Mouse (Mus musculus) neural tube, embryonic 11.5 days (tissue): Measurements from ENCODE around the gene Glmp. TPM values are rescaled to one million over a fixed set of nuclear protein-coding genes. Genes with fewer than 3 reads are reported as not detected.
A peak's percentile ranks its signal among the peaks of the same experiment; 100 is the strongest.
"Not testable (repeated sequence)": the region's sequence is repeated elsewhere in the genome, so short reads cannot be mapped to it uniquely, and the experiment has no call there.

ENCODE experiments used
- ATAC-seq: fragments of 200-750 bp; cut with Nextera tagmentation; 2 replicates; pipeline ENCODE4 v1.8.0; 2017; ENCODE audit warnings: moderate number of reproducible peaks, mild to moderate bottlenecking, moderate TSS enrichment, moderate library complexity; ENCODE audit not compliant: insufficient read depth, low FRiP score, low TSS enrichment
- DNase-seq: peaks from one replicate; pipeline ENCODE4 v3.0.0-alpha.2; 2015; ENCODE audit warnings: low spot score
- H3K27ac ChIP-seq: fragments of 300-500 bp; sonication (generic); 2 replicates; pipeline ENCODE4 v1.5.1; 2014; ENCODE audit warnings: low read depth, mild to moderate bottlenecking, low read length
- H3K27me3 ChIP-seq: fragments of 300-500 bp; sonication (generic); 2 replicates; pipeline ENCODE4 v1.6.1; 2014; ENCODE audit warnings: mild to moderate bottlenecking, low read length, mixed read lengths; ENCODE audit not compliant: control insufficient read depth, insufficient read depth
- H3K36me3 ChIP-seq: fragments of 300-500 bp; sonication (generic); 2 replicates; pipeline ENCODE4 v1.6.1; 2014; ENCODE audit warnings: mild to moderate bottlenecking, low read length, moderate library complexity, mixed read lengths; ENCODE audit not compliant: control insufficient read depth, insufficient read depth
- H3K4me1 ChIP-seq: fragments of 300-500 bp; sonication (generic); 2 replicates; pipeline ENCODE4 v1.6.1; 2014; ENCODE audit warnings: low read length, mixed read lengths; ENCODE audit not compliant: control insufficient read depth, insufficient read depth
- H3K4me2 ChIP-seq: fragments of 300-500 bp; sonication (generic); 2 replicates; pipeline ENCODE4 v1.6.1; 2014; ENCODE audit warnings: low read depth, mild to moderate bottlenecking, moderate library complexity
- H3K4me3 ChIP-seq: fragments of 300-500 bp; sonication (generic); 2 replicates; pipeline ENCODE4 v1.5.1; 2014; ENCODE audit warnings: low read depth, low read length
- H3K9ac ChIP-seq: fragments of 300-500 bp; sonication (generic); 2 replicates; pipeline ENCODE4 v1.6.1; 2014; ENCODE audit warnings: mild to moderate bottlenecking, low read length
- H3K9me3 ChIP-seq: fragments of 300-500 bp; sonication (generic); 2 replicates; pipeline ENCODE4 v1.6.1; 2016; ENCODE audit warnings: low read length; ENCODE audit not compliant: control insufficient read depth
- WGBS: fragments of 180-500 bp; shearing (Covaris S2); extraction: QIAGEN DNeasy Blood & Tissue Kit; methylation state at CpG from one replicate; pipeline ENCODE4 v1.1.7; 2014; 5-methylcytosine and 5-hydroxymethylcytosine counted together
- polyA plus RNA-seq: library from polyadenylated mRNA; unstranded; fragments of >200 nt; fragmentation: Nextera tagmentation; extraction: Ambion mirVana; gene quantifications from 2 replicates; pipeline ENCODE4 v1.2.1, GENCODE M21; 2014

Gene Glmp
- polyA plus RNA-seq, 1 experiment from 2014 or later: 70.5 TPM

DNA sequence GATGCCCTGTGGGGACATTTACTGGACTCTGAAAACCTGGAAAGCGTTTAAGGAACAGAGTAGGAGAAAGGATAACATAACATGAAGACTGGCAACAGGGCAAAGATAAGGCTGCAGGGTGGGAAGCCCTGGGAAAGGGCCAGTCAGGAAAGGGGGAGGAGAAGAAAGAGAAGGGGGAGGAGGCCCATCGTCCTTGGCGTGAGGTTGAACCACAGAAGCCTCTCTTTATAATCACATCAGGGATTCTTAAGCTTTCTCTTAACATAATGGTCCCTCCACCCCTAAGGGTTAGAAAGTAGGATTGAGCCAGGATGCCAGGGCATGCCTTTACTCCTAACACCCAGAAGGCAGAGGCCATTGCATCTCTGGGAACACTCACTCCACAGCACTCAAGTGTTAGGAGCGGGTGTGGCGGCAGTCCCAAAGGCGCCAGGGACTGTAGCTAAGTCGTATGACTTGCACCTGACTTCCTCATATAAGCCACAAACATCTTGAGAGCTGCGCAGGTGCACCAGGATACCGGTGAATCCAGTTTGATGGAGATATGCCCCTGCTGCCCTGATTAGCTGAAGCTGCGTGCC is 36.6 kb upstream of the Glmp start:
- not testable (repeated sequence) for H3K4me1 ChIP-seq, H3K27me3 ChIP-seq, H3K4me2 ChIP-seq, DNase-seq, H3K4me3 ChIP-seq, H3K9me3 ChIP-seq, ATAC-seq, H3K27ac ChIP-seq, H3K36me3 ChIP-seq, H3K9ac ChIP-seq
- WGBS: 80% methylated on average over 8 of the region's 10 CpGs

DNA sequence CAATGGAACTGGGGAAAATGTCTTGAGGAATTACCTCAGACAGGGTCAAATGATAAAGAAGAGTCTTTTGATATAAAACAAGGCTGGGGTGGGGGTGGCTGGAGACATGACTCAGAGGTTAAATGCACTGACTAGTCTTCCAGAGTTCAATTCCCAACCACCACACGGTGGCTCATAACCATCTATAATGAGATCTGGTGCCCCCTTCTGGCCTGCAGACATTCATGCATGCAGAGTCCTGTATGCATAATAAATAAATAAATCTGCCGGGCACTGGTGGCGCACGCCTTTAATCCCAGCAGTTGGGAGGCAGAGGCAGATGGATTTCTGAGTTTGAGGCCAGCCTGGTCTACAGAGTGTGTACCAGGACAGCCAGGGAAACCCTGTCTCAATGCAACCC is 32.9 kb upstream of the Glmp start:
- Histone ChIP-seq H3K27me3 (no peaks in the 10 kb centered on the region), H3K36me3 (no peaks in the 10 kb centered on the region), H3K4me2 (no peak overlapping the region), H3K27ac (no peak overlapping the region), H3K4me3 (no peak overlapping the region), H3K4me1 (peaks cover 2% of the 10 kb centered on the region; the same call in 1 of the 2 replicates), H3K9me3 (no peaks in the 10 kb centered on the region), H3K9ac (no peak overlapping the region)
- ATAC-seq (no peak), DNase-seq (no peak)
- WGBS: 52% methylated on average over 4 of the region's 4 CpGs

DNA sequence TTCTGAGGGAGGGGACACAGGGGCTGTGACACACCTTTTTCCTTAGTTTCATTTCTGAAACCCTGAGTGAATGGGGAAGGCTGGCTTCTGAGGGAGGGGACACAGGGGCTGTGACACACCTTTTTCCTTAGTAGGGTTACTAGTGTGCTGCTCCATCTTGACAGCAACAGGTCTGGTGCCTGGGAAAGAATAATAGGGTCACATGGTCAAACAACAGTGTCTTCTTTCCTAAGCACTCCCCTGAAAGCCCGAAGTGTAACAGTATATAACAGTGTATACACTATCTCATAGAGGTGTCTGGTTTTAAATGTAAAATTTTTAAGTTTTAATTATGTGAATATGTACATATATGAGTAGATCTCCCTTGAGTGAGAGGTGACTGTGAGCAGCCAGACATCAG is 29.6 kb upstream of the Glmp start:
- H3K36me3 ChIP-seq, H3K4me3 ChIP-seq, H3K27ac ChIP-seq, DNase-seq, H3K9me3 ChIP-seq, ATAC-seq, H3K27me3 ChIP-seq: not testable (repeated sequence)
- 75% methylated on average over 1 of the region's 1 CpGs for WGBS
- H3K4me1 ChIP-seq: peaks cover 10% of the 10 kb centered on the region
- H3K4me2 ChIP-seq: peak overlapping the region; percentile 55; the same call in 1 of the 2 replicates
- peak overlapping the region; percentile 84; the same call in 1 of the 2 replicates for H3K9ac ChIP-seq

DNA sequence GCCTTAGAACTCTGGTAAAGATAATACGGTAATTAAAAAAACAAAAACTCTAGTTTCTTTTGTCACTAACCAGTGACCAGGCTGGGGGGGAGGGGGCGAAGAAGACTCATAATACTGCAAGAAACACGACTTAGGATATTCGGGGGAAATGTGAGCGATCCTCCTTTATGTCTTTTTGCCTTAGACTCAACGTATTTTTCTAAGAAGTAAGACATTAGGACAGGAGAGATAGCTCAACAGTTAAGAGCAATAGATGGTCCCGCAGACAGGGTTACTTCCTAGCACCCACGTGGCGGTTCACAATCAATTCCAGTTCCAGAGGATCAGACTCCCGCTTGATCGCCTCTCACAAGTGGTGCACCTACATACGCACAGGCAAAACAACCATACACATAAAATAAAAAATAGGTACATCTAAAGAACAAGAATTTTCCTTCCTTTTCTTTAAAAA is 28.7 kb upstream of the Glmp start:
- Histone ChIP-seq H3K36me3 (peaks cover 12% of the 10 kb centered on the region), H3K9me3 (no peaks in the 10 kb centered on the region), H3K27ac (peak overlapping the region; percentile 34; the same call in 1 of the 2 replicates), H3K4me2 (peak overlapping the region; percentile 55), H3K27me3 (no peaks in the 10 kb centered on the region), H3K4me3 (peak overlapping the region; percentile 77), H3K4me1 (peaks cover 10% of the 10 kb centered on the region), H3K9ac (peak overlapping the region; percentile 84)
- no peak for DNase-seq
- under 1% methylated on average over 12 of the region's 12 CpGs for WGBS
- peak; percentile 51 for ATAC-seq

DNA sequence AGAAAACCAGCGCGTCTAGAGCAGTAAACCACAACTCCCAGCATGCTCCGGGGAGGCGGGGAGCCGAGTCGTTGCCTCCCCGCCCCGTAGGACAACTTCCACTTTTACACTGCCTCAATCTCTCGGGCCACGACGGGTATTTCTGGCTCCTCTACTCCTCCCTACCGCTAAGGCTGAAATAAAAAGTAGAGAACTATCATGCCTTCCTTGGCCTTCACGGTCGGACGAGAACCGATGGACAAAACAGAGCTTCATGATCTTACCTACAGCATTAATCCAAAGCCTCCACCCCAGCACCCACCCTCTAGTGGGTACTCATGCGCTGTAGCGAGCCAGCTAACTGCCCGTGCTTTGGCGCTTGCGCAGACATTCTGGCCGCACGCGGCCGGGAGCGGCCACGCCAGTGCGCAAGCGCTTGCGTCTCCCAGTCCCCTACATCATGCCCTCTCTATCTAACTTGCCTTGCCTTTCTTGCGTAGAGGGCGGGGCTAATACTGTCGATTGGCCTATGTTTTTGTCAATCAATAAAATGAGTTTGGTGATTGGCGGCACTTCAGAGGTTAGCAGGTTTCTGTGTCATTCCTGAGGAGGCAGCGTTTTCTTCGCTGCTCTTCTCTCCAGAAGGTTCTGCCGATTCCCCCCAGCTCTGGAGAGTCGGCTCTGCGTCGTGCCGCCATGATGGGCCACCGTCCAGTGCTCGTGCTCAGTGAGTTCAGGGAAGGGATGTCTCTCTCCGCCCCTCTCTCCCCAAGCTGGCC is 28.1 kb upstream of the Glmp start, which contains the start of the genes Tsacc and Cct3:
Tsacc (minus strand) TSS at position 439 of the 758 bp plus-strand sequence.
Cct3 (plus strand) TSS at position 556 of the 758 bp plus-strand sequence.
- DNase-seq: peak; percentile 98
- peak within 1 kb of the TSS; percentile 77 for H3K4me3 ChIP-seq
- under 1% methylated on average over 44 of the region's 44 CpGs for whole genome bisulfite sequencing
- peak within 1 kb of the TSS; percentile 79 for H3K4me2 ChIP-seq
- peaks cover 10% of the 10 kb centered on the region for H3K4me1 ChIP-seq
- no peaks in the 10 kb centered on the region for H3K9me3 ChIP-seq
- ATAC-seq: peak; percentile 98
- no peaks in the 10 kb centered on the region for H3K27me3 ChIP-seq
- H3K27ac ChIP-seq: peak within 1 kb of the TSS; percentile 85
- H3K36me3 ChIP-seq: peaks cover 12% of the 10 kb centered on the region
- H3K9ac ChIP-seq: peak within 1 kb of the TSS; percentile 84

DNA sequence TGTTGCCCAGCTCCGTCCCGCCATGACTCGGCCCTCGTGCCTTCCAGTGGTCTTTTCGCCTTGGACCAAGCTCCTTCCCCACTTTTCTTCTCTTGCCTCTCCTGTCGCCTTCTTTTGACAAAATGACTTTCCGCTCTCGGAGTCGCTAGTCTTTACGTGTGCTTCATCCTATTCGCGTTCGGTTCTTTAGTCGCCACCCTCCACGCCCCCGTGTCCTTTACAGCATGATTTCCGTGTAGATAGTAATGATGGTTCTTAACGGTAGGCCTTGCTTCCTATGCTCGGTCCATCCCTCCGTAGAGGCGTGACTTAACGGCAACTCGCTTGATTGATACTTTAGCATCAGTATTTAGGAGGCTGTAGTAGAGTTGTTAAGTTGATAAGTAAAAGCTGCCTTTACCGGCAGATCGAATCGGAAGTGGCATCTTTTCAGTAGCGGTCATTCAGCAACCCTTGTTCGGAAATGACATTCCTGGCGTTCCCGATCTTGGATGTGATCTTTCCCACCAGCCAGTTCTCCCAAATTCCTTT is 27.4 kb upstream of the Glmp start:
- DNase-seq: no peak
- no peaks in the 10 kb centered on the region for H3K27me3 ChIP-seq
- peak overlapping the region; percentile 79 for H3K4me2 ChIP-seq
- peak overlapping the region; percentile 84 for H3K9ac ChIP-seq
- no peaks in the 10 kb centered on the region for H3K9me3 ChIP-seq
- H3K27ac ChIP-seq: peak overlapping the region; percentile 85
- peak overlapping the region; percentile 77 for H3K4me3 ChIP-seq
- under 1% methylated on average over 30 of the region's 30 CpGs for whole genome bisulfite sequencing
- peaks cover 14% of the 10 kb centered on the region for H3K36me3 ChIP-seq
- peaks cover 10% of the 10 kb centered on the region for H3K4me1 ChIP-seq
- ATAC-seq: no peak

DNA sequence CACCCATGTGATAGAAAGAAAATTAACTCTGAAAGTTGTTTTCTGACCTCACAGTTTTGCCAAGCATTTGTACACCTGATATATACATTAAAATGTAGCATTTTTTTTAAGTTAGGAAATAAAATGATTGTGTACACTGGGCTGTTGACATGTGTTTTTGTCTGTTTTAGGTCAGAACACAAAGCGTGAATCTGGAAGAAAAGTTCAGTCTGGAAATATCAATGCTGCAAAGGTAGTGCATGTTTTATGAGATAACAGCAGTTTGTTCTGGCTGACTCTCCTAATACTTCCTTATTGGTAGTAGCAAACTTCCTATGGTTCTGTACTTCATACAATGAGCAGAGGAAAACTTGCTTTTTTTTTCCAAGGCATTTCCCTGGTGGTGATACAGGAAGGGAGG is 25.7 kb upstream of the Glmp start:
- Histone ChIP-seq H3K27me3 (no peaks in the 10 kb centered on the region), H3K4me3 (no peak overlapping the region), H3K36me3 (peaks cover 24% of the 10 kb centered on the region), H3K9me3 (no peaks in the 10 kb centered on the region), H3K4me2 (no peak overlapping the region), H3K9ac (no peak overlapping the region), H3K27ac (no peak overlapping the region), H3K4me1 (peaks cover 10% of the 10 kb centered on the region)
- WGBS: 91% methylated on average over 1 of the region's 1 CpGs
- no peak for ATAC-seq
- DNase-seq: no peak

DNA sequence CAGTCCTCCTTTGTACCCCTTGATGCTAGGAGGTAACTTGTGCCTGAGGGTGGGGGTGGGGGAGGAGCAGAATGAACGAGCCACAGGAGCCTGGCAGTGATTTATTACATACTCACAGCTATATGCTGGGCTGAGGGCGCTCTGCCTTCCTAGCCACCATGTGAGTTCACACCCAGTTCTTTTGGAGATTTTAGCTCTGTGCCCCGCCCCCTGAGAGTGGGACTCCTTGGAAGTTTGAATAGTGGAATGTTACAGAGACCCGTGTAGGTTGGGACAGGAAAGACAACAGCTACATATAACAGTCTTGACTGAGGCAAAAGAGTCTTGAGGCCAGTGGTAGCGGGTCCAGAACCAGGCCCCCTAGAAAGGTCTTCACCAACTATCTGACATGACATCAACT is 4.1 kb downstream of the Glmp start:
- Histone ChIP-seq H3K4me3 (no peak overlapping the region), H3K4me1 (peaks cover 7% of the 10 kb centered on the region; the same call in 1 of the 2 replicates), H3K4me2 (no peak overlapping the region), H3K9me3 (no peaks in the 10 kb centered on the region), H3K9ac (no peak overlapping the region), H3K27ac (no peak overlapping the region), H3K36me3 (no peaks in the 10 kb centered on the region; the same call in 1 of the 2 replicates), H3K27me3 (no peaks in the 10 kb centered on the region)
- ATAC-seq (no peak), DNase-seq (no peak)
- 60% methylated on average over 5 of the region's 5 CpGs for WGBS
